Mouse (Mus musculus) forebrain, embryonic 11.5 days (tissue): ENCODE data around the gene Muc3. TPM values are rescaled to one million over a fixed set of nuclear protein-coding genes. Genes with fewer than 3 reads are reported as not detected.
"Not testable (repeated sequence)": the region's sequence is repeated elsewhere in the genome, so short reads cannot be mapped to it uniquely, and the experiment has no call there.

Source experiments
- ATAC-seq: fragments of 200-750 bp; cut with Nextera tagmentation; replicated peaks from 2 replicates; pipeline ENCODE4 v1.8.0; 2017; ENCODE audit warnings: moderate TSS enrichment; ENCODE audit not compliant: low FRiP score
- DNase-seq: peaks from one replicate; pipeline ENCODE4 v3.0.0-alpha.2; 2017; ENCODE audit warnings: low spot score
- H3K27ac ChIP-seq: fragments of 300-500 bp; sonication (generic); 2 replicates; pipeline ENCODE4 v1.5.1; 2014; ENCODE audit warnings: low read depth, low read length
- H3K27me3 ChIP-seq: fragments of 300-500 bp; sonication (generic); 2 replicates; pipeline ENCODE4 v1.6.1; 2014; ENCODE audit warnings: mild to moderate bottlenecking, low read length, mixed read lengths; ENCODE audit not compliant: control insufficient read depth, insufficient read depth
- H3K36me3 ChIP-seq: fragments of 300-500 bp; sonication (generic); 2 replicates; pipeline ENCODE4 v1.6.1; 2014; ENCODE audit warnings: mild to moderate bottlenecking, low read length, moderate library complexity, mixed read lengths; ENCODE audit not compliant: control insufficient read depth, insufficient read depth
- H3K4me1 ChIP-seq: fragments of 300-500 bp; sonication (generic); replicated peaks from 2 replicates; pipeline ENCODE4 v1.6.1; 2014; ENCODE audit warnings: low read length, mixed read lengths; ENCODE audit not compliant: control insufficient read depth, insufficient read depth
- H3K4me2 ChIP-seq: fragments of 300-500 bp; sonication (generic); 2 replicates; pipeline ENCODE4 v1.6.1; 2014; ENCODE audit warnings: low read depth, mild to moderate bottlenecking, low read length, moderate library complexity, mixed read lengths; ENCODE audit not compliant: severe bottlenecking
- H3K4me3 ChIP-seq: fragments of 300-500 bp; sonication (generic); 2 replicates; pipeline ENCODE4 v1.5.1; 2014; ENCODE audit warnings: low read depth, low read length
- H3K9ac ChIP-seq: fragments of 300-500 bp; sonication (generic); 2 replicates; pipeline ENCODE4 v1.6.1; 2014; ENCODE audit warnings: low read length
- H3K9me3 ChIP-seq: fragments of 300-500 bp; sonication (generic); 2 replicates; pipeline ENCODE4 v1.6.1; 2016; ENCODE audit warnings: low read length, mixed read lengths; ENCODE audit not compliant: control insufficient read depth
- WGBS: fragments of 180-500 bp; shearing (Covaris S2); extraction: QIAGEN DNeasy Blood & Tissue Kit; methylation state at CpG from one replicate; pipeline ENCODE4 v1.1.7; 2014; 5-methylcytosine and 5-hydroxymethylcytosine counted together
- polyA plus RNA-seq: library from polyadenylated mRNA; unstranded; fragments of >200 nt; fragmentation: Nextera tagmentation; extraction: Ambion mirVana; gene quantifications from 2 replicates; pipeline ENCODE4 v1.2.1, GENCODE M21; 2014

The Muc3 gene
- polyA plus RNA-seq, 1 experiment from 2014 or later: not detected

GRCm38 (mm10) chr5:137138977-137139376 is 10.1 kb downstream of the Muc3 start:
- Histone ChIP-seq H3K9me3 (no peaks in the 10 kb centered on the region), H3K27ac (no peak overlapping the region), H3K27me3 (no peaks in the 10 kb centered on the region), H3K4me3 (no peak overlapping the region), H3K4me1 (no peaks in the 10 kb centered on the region), H3K36me3 (no peaks in the 10 kb centered on the region), H3K9ac (no peak overlapping the region), H3K4me2 (no peak overlapping the region)
- DNase-seq (no peak), ATAC-seq (no peak)
- 88% methylated on average over 10 of the region's 10 CpGs for whole genome bisulfite sequencing

DNA sequence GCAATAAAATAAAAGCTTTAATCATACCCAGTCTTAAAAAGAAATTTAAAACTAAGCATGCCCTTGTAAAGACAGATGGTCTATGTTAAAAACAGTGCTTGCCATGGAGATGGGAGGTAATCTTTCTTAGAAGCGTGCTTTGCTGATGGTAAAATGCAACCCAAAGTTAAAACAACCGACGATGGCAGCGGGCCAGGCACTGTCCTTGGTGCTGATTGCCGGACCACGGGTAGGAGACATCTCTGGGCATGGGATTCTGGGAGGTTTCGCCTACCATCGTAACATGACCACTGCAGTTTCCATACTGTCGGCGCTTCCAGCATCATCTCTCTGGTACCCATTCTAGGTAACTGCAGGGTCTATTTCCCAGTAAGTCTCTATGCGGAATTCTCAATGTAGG is 14.2 kb downstream of the Muc3 start:
- WGBS: 43% methylated on average over 11 of the region's 11 CpGs
- no peak overlapping the region for H3K4me2 ChIP-seq
- H3K9ac ChIP-seq: no peak overlapping the region
- H3K9me3 ChIP-seq: no peaks in the 10 kb centered on the region
- ATAC-seq: no peak
- H3K27me3 ChIP-seq: no peaks in the 10 kb centered on the region
- H3K4me1 ChIP-seq: no peaks in the 10 kb centered on the region
- H3K4me3 ChIP-seq: no peak overlapping the region
- no peaks in the 10 kb centered on the region for H3K36me3 ChIP-seq
- no peak for DNase-seq
- H3K27ac ChIP-seq: no peak overlapping the region

DNA sequence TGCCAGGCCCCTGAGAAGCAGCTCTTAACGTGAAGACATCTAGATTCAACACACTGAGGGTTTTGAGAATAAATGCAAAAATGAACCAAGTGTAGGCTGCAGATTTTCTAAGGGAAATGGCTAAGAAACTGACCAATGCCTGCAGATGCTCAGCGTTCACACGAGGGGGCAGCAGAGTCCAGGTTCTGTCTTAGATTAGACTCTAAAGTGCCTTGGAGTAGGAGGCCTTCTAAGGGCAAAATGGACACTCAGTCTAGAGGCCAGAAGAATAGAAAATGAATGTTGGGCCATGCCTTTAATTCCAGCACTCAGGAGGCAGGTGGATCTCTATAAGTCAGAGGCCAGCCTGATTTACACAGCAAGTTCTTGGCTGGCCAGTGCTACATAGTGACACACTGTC is 17.6 kb downstream of the Muc3 start:
- no peaks in the 10 kb centered on the region for H3K27me3 ChIP-seq
- H3K27ac ChIP-seq: no peak overlapping the region
- no peaks in the 10 kb centered on the region for H3K36me3 ChIP-seq
- DNase-seq (peak; percentile 78), ATAC-seq (no peak)
- no peaks in the 10 kb centered on the region for H3K4me1 ChIP-seq
- H3K9me3 ChIP-seq: no peaks in the 10 kb centered on the region
- H3K4me2 ChIP-seq: no peak overlapping the region
- H3K9ac ChIP-seq: no peak overlapping the region
- under 1% methylated on average over 3 of the region's 3 CpGs for WGBS
- H3K4me3 ChIP-seq: no peak overlapping the region

DNA sequence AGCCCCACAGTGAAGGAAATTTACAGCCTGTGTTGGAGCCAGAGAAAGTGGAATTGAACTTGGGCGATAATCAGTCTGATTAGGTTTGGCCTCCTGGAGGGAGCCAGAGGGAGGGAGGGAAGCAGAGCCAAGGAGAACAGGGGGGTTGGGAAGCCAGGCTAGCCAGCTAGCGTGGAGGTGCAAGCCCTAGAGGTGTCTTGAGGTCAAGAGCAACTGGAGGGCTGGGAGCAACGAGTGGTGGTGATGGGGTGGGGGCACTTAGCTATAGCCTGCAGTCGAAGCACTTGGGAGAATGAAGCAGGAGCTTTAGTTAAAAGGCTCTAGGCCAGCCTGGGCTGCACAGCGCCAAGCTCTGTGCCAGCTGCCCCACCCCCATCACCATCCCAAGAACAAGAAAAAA is 19.8 kb downstream of the Muc3 start:
- H3K4me2 ChIP-seq: no peak overlapping the region
- 38% methylated on average over 5 of the region's 5 CpGs for WGBS
- no peaks in the 10 kb centered on the region for H3K36me3 ChIP-seq
- no peak for DNase-seq
- H3K4me1 ChIP-seq: no peaks in the 10 kb centered on the region
- no peaks in the 10 kb centered on the region for H3K27me3 ChIP-seq
- no peak overlapping the region for H3K9ac ChIP-seq
- H3K27ac ChIP-seq: no peak overlapping the region
- no peak for ATAC-seq
- H3K4me3 ChIP-seq: no peak overlapping the region
- H3K9me3 ChIP-seq: no peaks in the 10 kb centered on the region

DNA sequence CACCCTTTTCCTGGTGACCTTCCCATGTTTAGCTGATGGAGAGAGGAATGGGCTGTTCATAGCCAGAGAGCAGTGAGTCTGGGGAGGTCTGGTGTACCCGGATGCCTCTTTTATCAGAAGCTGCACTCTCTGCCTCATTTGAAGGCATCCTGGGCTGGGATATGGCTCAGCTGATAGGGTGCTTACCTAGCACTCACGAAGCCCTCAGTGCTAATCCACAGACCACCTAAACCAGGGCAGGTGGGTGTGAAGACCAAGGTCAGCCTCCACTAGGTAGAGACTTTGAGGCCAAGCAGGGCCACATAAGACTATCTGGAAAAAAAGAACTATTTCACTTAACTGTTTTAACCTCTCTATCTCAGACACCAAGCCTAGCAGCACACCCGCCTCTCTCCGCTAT is 25.6 kb downstream of the Muc3 start:
- no peaks in the 10 kb centered on the region for H3K27me3 ChIP-seq
- no peak overlapping the region for H3K9ac ChIP-seq
- 84% methylated on average over 4 of the region's 4 CpGs for WGBS
- no peak overlapping the region for H3K27ac ChIP-seq
- H3K9me3 ChIP-seq: no peaks in the 10 kb centered on the region
- peaks cover 2% of the 10 kb centered on the region; the same call in 1 of the 2 replicates for H3K4me1 ChIP-seq
- no peaks in the 10 kb centered on the region for H3K36me3 ChIP-seq
- H3K4me2 ChIP-seq: no peak overlapping the region
- no peak for ATAC-seq
- no peak overlapping the region for H3K4me3 ChIP-seq
- no peak for DNase-seq

GRCm38 (mm10) chr5:137122686-137123193 is 26.4 kb downstream of the Muc3 start:
- peak overlapping the region; percentile 15; the same call in 1 of the 2 replicates for H3K4me2 ChIP-seq
- H3K36me3 ChIP-seq: no peaks in the 10 kb centered on the region
- ATAC-seq: peak; percentile 85
- H3K4me3 ChIP-seq: no peak overlapping the region
- H3K9ac ChIP-seq: no peak overlapping the region
- H3K4me1 ChIP-seq: peaks cover 2% of the 10 kb centered on the region; the same call in 1 of the 2 replicates
- no peaks in the 10 kb centered on the region for H3K27me3 ChIP-seq
- 0 out of 2 replicates have a peak overlapping the region, but pooled peaks have one; percentile 19 for H3K27ac ChIP-seq
- H3K9me3 ChIP-seq: no peaks in the 10 kb centered on the region
- DNase-seq: peak; percentile 86
- 7% methylated on average over 14 of the region's 14 CpGs for WGBS

GRCm38 (mm10) chr5:137121280-137121679 is 27.8 kb downstream of the Muc3 start:
- 83% methylated on average over 4 of the region's 4 CpGs for WGBS
- no peak for ATAC-seq
- DNase-seq: no peak
- no peak overlapping the region for H3K4me2 ChIP-seq
- no peak overlapping the region for H3K9ac ChIP-seq
- H3K36me3 ChIP-seq: no peaks in the 10 kb centered on the region
- no peak overlapping the region for H3K27ac ChIP-seq
- peaks cover 2% of the 10 kb centered on the region; the same call in 1 of the 2 replicates for H3K4me1 ChIP-seq
- H3K4me3 ChIP-seq: no peak overlapping the region
- no peaks in the 10 kb centered on the region for H3K9me3 ChIP-seq
- H3K27me3 ChIP-seq: no peaks in the 10 kb centered on the region

GRCm38 (mm10) chr5:137118878-137119277 is 30.2 kb downstream of the Muc3 start:
- no peak overlapping the region for H3K4me3 ChIP-seq
- peaks cover 7% of the 10 kb centered on the region for H3K4me1 ChIP-seq
- no peaks in the 10 kb centered on the region for H3K36me3 ChIP-seq
- 67% methylated on average over 4 of the region's 4 CpGs for WGBS
- H3K27me3 ChIP-seq: no peaks in the 10 kb centered on the region
- no peak for DNase-seq
- no peaks in the 10 kb centered on the region for H3K9me3 ChIP-seq
- ATAC-seq: no peak
- H3K27ac ChIP-seq: no peak overlapping the region
- H3K9ac ChIP-seq: no peak overlapping the region
- H3K4me2 ChIP-seq: no peak overlapping the region

- not testable (repeated sequence) for H3K4me3 ChIP-seq, H3K27me3 ChIP-seq, H3K9ac ChIP-seq, H3K27ac ChIP-seq, H3K4me2 ChIP-seq, H3K4me1 ChIP-seq, ATAC-seq, DNase-seq, H3K9me3 ChIP-seq, H3K36me3 ChIP-seq
- 85% methylated on average over 3 of the region's 3 CpGs for WGBS
These were observed 31.1 kb downstream of the Muc3 start for GRCm38 (mm10) chr5:137117994-137118393.
